Mouse (Mus musculus) midbrain, embryonic 12.5 days (tissue): ENCODE data around the gene Hecw2. TPM values are rescaled to one million over a fixed set of nuclear protein-coding genes. Genes with fewer than 3 reads are reported as not detected.

Source experiments
- ATAC-seq: fragments of 200-750 bp; cut with Nextera tagmentation; 2 replicates; pipeline ENCODE4 v1.8.0; 2017; ENCODE audit warnings: low read depth, moderate TSS enrichment, moderate library complexity; ENCODE audit not compliant: low FRiP score
- H3K27ac ChIP-seq: fragments of 300-500 bp; sonication (generic); replicated peaks from 2 replicates; pipeline ENCODE4 v1.5.1; 2016; ENCODE audit warnings: mild to moderate bottlenecking
- H3K27me3 ChIP-seq: fragments of 300-500 bp; sonication (generic); 2 replicates; pipeline ENCODE4 v1.6.1; 2016; ENCODE audit warnings: mild to moderate bottlenecking
- H3K36me3 ChIP-seq: fragments of 300-500 bp; sonication (generic); 2 replicates; pipeline ENCODE4 v1.6.1; 2016
- H3K4me1 ChIP-seq: fragments of 300-500 bp; sonication (generic); 2 replicates; pipeline ENCODE4 v1.6.1; 2016
- H3K4me2 ChIP-seq: fragments of 300-500 bp; sonication (generic); replicated peaks from 2 replicates; pipeline ENCODE4 v1.6.1; 2016; ENCODE audit warnings: mild to moderate bottlenecking, moderate library complexity
- H3K4me3 ChIP-seq: fragments of 300-500 bp; sonication (generic); 2 replicates; pipeline ENCODE4 v1.5.1; 2016; ENCODE audit warnings: mild to moderate bottlenecking
- H3K9ac ChIP-seq: fragments of 300-500 bp; sonication (generic); replicated peaks from 2 replicates; pipeline ENCODE4 v1.6.1; 2016; ENCODE audit warnings: mild to moderate bottlenecking, moderate library complexity
- H3K9me3 ChIP-seq: fragments of 300-500 bp; sonication (generic); 2 replicates; pipeline ENCODE4 v1.6.1; 2016; ENCODE audit warnings: mild to moderate bottlenecking
- WGBS: fragments of 180-500 bp; shearing (Covaris S2); methylation state at CpG from one replicate; pipeline ENCODE4 v1.1.7; 2016; 5-methylcytosine and 5-hydroxymethylcytosine counted together
- polyA plus RNA-seq: library from polyadenylated mRNA; unstranded; fragments of >200 nt; fragmentation: Nextera tagmentation; extraction: Ambion mirVana; gene quantifications from 2 replicates; pipeline ENCODE4 v1.2.1, GENCODE M21; 2016

Hecw2 gene
- 4.8 and 5.5 TPM in 2 replicates for polyA plus RNA-seq

DNA sequence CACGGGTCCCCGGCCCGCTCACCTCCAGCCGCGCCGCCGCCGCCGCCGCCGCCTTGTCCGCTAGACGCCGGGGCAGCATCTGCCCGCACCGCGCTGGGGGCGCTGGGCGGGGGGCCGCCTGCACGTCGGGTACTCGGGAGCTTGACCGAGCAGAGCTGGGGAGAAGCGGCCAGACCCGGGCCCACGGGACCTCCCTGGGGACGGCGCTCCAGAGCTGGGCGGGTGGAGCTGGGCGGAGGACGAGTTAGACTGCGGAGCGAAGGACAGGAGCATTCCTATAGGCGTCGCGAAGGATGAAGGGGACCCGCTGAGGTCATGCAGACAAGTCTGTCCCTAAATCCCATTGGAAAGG lies at the start of gene Hecw2:
Gene Hecw2 (minus strand): TSS at position 215 of the 352 bp plus-strand sequence.
- Histone ChIP-seq H3K4me3 (peak within 1 kb of the TSS; percentile 78), H3K27ac (peak within 1 kb of the TSS; percentile 90), H3K36me3 (no peaks in the 10 kb centered on the region), H3K27me3 (peaks cover 19% of the 10 kb centered on the region), H3K4me1 (no peaks in the 10 kb centered on the region), H3K9ac (peak within 1 kb of the TSS; percentile 80), H3K9me3 (no peaks in the 10 kb centered on the region), H3K4me2 (peak within 1 kb of the TSS; percentile 72)
- under 1% methylated on average over 38 of the region's 38 CpGs for WGBS
- ATAC-seq, result peak; percentile 86

DNA sequence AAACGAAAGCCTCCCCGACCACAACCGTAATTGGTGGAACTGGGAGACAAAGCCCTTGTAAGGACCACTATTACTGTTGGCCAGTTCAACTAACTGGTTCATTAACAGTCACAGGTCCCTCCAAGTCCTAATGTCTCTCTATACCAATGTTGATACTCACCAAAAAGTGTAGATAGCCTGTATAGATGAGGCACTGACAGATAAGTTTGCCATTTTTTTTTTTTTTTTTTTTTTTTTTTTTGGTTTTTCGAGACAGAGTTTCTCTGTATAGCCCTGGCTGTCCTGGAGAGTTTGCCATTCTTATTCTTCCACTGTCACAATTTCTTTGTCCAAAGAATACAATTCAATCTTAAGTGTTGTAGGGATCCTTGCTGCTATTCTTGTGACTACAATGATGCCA lies 47.8 kb upstream of the Hecw2 start:
- ATAC-seq, result no peak
- 93% methylated on average over 4 of the region's 4 CpGs for WGBS

DNA sequence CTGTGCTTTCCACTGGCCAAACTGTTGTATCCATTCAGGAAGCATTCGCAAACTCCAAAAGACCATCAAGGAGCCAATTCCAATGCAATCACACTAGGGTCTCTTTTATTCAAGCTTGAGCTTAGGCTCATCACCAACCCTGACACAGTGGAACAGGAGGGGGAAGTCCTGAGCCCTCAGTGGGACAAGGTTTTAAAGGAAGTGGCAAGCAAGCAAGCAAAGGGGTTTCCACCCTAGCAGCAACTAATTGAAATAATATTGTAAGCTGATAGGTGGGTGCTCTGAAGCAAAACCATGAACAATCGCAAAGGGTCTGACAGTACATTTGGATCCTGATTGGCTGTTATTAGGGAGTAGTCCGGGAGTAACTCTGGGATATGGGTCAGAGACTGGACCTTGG lies 25.3 kb upstream of the Hecw2 start:
- Histone ChIP-seq H3K9ac (no peak overlapping the region), H3K36me3 (no peaks in the 10 kb centered on the region), H3K4me3 (no peak overlapping the region), H3K9me3 (no peaks in the 10 kb centered on the region), H3K4me2 (no peak overlapping the region), H3K27me3 (no peaks in the 10 kb centered on the region), H3K4me1 (no peaks in the 10 kb centered on the region), H3K27ac (no peak overlapping the region)
- 94% methylated on average over 3 of the region's 3 CpGs for WGBS
- ATAC-seq, result no peak

More for the DNA sequence above, 47.8 kb upstream of the Hecw2 start:
- H3K27ac ChIP-seq, result no peak overlapping the region
- no peaks in the 10 kb centered on the region for H3K4me1 ChIP-seq
- no peak overlapping the region for H3K9ac ChIP-seq
- no peaks in the 10 kb centered on the region for H3K9me3 ChIP-seq
- H3K36me3 ChIP-seq, result no peaks in the 10 kb centered on the region
- no peak overlapping the region for H3K4me3 ChIP-seq
- H3K27me3 ChIP-seq, result no peaks in the 10 kb centered on the region
- no peak overlapping the region for H3K4me2 ChIP-seq

DNA sequence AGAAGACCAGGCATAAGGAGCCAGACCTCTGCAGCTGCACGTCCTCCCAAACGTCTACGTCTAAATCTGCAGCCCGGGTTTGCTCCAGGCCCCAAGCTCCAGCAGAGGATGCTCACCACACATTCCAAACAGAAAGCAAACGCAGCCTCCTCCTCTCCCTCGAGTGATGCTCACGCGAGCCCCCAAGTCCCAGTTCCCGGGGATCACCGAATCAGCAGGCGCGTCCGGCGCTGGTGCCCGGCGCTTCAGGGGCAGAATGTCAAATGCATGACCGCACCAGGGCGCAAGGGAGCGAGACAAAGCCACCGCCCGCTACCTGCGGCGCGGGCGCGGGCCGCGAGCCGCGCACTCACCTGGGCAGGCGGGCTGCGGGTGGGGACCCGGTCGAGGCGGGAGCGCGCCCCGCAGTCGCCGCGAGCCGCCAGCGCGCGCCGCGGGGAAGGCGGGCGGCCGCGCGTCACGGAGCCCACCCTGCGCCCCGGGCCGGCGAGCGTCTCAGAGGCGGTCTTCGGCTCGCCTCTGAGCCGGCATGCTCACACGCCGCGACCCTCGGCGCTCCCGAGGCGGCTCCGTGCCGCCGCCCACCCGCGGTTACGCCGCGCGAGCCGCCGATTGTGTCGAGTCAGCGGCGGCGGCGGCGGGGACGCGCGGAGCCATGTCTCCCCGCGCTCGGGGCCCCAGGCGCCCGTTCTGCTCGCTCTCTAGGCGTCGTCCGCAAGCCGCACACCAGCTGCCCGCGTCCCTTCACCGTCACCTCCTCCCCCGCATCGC lies 600 bp downstream of the Hecw2 start:
- Histone ChIP-seq H3K27me3 (peaks cover 19% of the 10 kb centered on the region), H3K9me3 (no peaks in the 10 kb centered on the region), H3K9ac (peak overlapping the region; percentile 80), H3K36me3 (no peaks in the 10 kb centered on the region), H3K4me1 (no peaks in the 10 kb centered on the region), H3K27ac (peak overlapping the region; percentile 90), H3K4me2 (peak overlapping the region; percentile 72), H3K4me3 (peak overlapping the region; percentile 78)
- under 1% methylated on average over 104 of the region's 104 CpGs for WGBS
- ATAC-seq, result peak; percentile 91

DNA sequence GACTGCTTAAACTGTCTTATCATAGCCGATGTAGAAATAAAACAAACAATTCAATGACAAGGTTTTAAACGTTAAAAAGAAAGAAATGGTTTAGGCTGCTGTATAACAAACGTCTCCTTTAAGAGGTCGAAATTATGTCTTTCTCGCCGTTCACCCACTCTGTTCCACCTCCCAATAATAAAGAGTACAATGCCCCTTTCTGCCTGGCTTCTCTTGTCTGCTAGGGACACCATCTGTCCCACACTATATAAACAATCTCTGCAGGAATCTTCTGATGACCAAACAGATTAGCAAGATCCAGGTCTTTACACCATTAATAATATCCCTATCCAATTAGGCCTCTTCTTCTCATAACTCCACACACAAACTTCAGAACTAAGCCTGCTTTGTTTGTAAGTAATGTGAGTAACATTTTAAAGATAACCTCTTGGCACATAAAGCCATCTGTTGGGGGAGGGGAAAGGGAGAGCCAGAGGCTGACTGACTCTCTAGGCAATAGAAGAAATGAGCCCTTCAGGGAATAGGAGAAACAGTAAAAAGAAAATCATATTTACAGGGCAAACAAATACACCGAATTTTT lies 1.7 kb downstream of the Hecw2 start:
- Histone ChIP-seq H3K27ac (no peak overlapping the region), H3K4me3 (no peak overlapping the region), H3K4me2 (peak overlapping the region; percentile 72), H3K9me3 (no peaks in the 10 kb centered on the region), H3K36me3 (no peaks in the 10 kb centered on the region), H3K27me3 (peaks cover 19% of the 10 kb centered on the region), H3K4me1 (no peaks in the 10 kb centered on the region), H3K9ac (no peak overlapping the region)
- no peak for ATAC-seq
- WGBS, result 31% methylated on average over 7 of the region's 7 CpGs

DNA sequence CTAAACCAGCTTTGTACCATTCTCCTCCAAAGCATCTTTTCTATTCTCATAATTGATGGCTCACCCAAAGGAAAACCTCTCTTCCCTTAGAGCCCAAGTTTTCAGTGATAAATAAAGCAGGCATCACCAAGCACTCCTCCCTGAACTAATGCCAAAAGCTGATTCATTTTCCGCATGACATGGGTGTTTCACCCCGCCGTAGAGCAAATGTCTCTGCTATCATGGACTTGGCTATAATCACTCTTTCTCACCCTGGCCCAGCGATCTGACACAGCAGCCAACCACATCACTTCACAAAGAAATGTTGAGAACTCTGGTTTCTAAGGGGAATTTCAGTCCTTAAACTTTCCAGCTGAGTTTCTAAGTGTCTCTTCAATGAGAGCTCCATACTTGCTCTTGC lies 7.4 kb downstream of the Hecw2 start:
- WGBS, result 88% methylated on average over 4 of the region's 4 CpGs
- Histone ChIP-seq H3K4me1 (no peaks in the 10 kb centered on the region), H3K4me2 (no peak overlapping the region), H3K27ac (no peak overlapping the region), H3K36me3 (no peaks in the 10 kb centered on the region), H3K4me3 (no peak overlapping the region), H3K9me3 (no peaks in the 10 kb centered on the region), H3K27me3 (0 out of 2 replicates have a peak, but pooled peaks cover 5% of the 10 kb centered on the region), H3K9ac (no peak overlapping the region)
- ATAC-seq, result no peak

DNA sequence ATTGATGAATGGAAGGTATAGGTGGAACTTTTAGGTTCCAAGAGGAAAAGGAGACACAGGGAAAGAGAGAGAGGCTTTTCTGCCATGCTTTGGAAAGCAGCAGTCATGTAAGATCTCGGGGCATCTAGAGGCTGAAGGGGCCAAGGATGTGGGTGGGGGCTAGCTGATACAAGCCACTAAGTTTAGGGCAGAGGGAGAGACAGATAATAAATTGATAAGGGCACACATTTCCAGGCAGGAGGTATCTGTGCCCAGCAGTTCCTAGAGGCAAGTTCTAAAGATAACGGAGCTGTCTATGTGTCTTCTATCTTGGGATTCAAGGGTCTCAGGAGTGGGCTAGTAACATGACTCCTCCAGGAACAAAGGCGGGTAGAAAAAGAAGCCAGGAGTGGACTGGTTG lies 8.6 kb downstream of the Hecw2 start:
- H3K36me3 ChIP-seq, result no peaks in the 10 kb centered on the region
- no peaks in the 10 kb centered on the region for H3K9me3 ChIP-seq
- H3K4me3 ChIP-seq, result no peak overlapping the region
- no peak overlapping the region for H3K4me2 ChIP-seq
- H3K27ac ChIP-seq, result no peak overlapping the region
- ATAC-seq, result no peak
- H3K27me3 ChIP-seq, result no peaks in the 10 kb centered on the region
- H3K9ac ChIP-seq, result no peak overlapping the region
- WGBS, result 55% methylated on average over 3 of the region's 3 CpGs
- H3K4me1 ChIP-seq, result no peaks in the 10 kb centered on the region

DNA sequence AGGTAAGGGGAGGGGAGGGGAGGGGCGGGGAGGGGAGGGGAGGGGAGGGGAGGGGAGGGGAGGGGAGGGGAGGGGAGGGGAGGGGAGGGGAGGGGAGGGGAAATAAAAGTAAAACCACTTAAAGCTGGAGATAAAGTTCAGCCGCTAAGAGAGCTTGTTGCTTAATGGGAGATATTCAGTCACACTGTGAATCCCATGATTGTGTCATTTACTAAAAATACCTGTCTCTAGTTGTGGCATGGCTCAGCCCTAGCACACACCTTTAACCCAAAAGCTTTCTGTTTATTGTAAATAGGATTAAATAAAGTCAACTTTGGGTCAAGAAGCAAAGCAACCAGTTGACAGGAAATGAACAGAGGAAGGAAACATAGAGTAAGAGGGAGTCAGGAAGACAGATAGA lies 14.3 kb downstream of the Hecw2 start:
- H3K27me3 ChIP-seq, result no peaks in the 10 kb centered on the region
- no peak overlapping the region for H3K9ac ChIP-seq
- WGBS, result 60% methylated on average over 1 of the region's 2 CpGs
- no peak overlapping the region for H3K4me3 ChIP-seq
- no peaks in the 10 kb centered on the region for H3K4me1 ChIP-seq
- no peaks in the 10 kb centered on the region for H3K36me3 ChIP-seq
- no peaks in the 10 kb centered on the region for H3K9me3 ChIP-seq
- no peak overlapping the region for H3K4me2 ChIP-seq
- H3K27ac ChIP-seq, result no peak overlapping the region
- ATAC-seq, result no peak

DNA sequence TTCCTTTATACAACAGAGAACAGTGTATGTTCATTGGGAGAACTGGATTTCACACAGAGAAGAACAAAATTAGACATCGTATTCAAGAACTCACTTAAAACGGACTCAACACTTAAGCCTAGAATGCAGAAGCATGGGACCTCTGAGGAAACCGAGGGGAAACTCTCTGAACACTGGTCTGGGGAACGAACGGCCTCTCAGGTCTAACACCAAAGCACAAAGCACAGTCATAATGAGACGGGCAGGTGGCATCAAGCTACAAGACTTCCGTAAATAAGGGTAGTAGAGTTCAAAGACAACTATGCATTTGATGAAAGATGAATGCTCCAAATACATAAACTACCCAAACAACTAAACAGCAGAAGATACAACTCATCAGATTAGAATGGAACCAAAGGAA lies 15.8 kb downstream of the Hecw2 start:
- H3K36me3 ChIP-seq, result no peaks in the 10 kb centered on the region
- H3K27ac ChIP-seq, result no peak overlapping the region
- no peaks in the 10 kb centered on the region for H3K27me3 ChIP-seq
- ATAC-seq, result no peak
- no peak overlapping the region for H3K4me2 ChIP-seq
- WGBS, result 93% methylated on average over 7 of the region's 7 CpGs
- no peak overlapping the region for H3K9ac ChIP-seq
- H3K4me3 ChIP-seq, result no peak overlapping the region
- no peaks in the 10 kb centered on the region for H3K9me3 ChIP-seq
- no peaks in the 10 kb centered on the region for H3K4me1 ChIP-seq

DNA sequence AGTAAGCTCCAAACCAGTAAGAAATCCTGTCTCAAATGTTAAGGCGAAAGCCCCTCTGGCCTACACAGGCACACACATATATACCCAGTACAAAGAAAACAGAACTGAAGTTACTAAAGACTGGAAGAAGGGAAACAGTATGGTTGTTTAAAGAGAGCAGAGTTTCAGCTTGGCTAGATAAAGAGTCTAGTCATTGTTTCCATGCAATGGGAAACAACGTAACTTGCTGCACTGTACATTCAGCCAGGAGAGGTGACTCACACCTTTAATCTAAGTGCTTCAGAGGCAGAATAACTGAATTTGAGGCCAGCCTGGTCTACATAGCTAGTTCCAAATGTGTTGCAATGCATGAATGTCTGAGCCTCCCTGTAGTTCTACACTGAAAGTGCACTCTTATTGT lies 18.4 kb downstream of the Hecw2 start:
- ATAC-seq, result no peak
- H3K27ac ChIP-seq, result no peak overlapping the region
- H3K27me3 ChIP-seq, result no peaks in the 10 kb centered on the region
- H3K4me2 ChIP-seq, result no peak overlapping the region
- WGBS, result 95% methylated on average over 2 of the region's 2 CpGs
- H3K9me3 ChIP-seq, result no peaks in the 10 kb centered on the region
- no peak overlapping the region for H3K4me3 ChIP-seq
- H3K4me1 ChIP-seq, result no peaks in the 10 kb centered on the region
- no peaks in the 10 kb centered on the region for H3K36me3 ChIP-seq
- no peak overlapping the region for H3K9ac ChIP-seq

DNA sequence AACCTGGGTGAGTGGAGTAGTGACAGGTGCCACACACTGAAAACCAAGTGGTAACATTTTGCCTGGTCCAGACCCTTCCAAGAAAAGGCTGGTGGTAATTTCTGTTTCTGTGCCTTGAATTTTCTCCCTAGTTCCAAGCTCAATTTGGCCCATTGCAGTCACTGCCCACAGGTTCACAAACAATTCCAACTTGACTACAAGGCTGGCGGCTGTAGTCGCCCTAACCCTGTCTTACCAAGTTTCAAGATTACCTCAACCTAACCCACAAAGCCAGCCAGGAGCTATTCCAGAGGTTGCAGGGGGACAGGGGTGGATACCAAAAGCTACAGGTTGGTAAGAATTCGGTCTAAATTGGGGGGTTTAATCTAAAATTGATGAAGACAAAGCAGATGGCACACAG lies 27.0 kb downstream of the Hecw2 start:
- ATAC-seq, result no peak
- H3K9ac ChIP-seq, result no peak overlapping the region
- no peaks in the 10 kb centered on the region for H3K4me1 ChIP-seq
- no peaks in the 10 kb centered on the region for H3K27me3 ChIP-seq
- no peak overlapping the region for H3K27ac ChIP-seq
- H3K36me3 ChIP-seq, result no peaks in the 10 kb centered on the region
- 91% methylated on average over 3 of the region's 3 CpGs for WGBS
- no peak overlapping the region for H3K4me2 ChIP-seq
- H3K4me3 ChIP-seq, result no peak overlapping the region
- H3K9me3 ChIP-seq, result no peaks in the 10 kb centered on the region

DNA sequence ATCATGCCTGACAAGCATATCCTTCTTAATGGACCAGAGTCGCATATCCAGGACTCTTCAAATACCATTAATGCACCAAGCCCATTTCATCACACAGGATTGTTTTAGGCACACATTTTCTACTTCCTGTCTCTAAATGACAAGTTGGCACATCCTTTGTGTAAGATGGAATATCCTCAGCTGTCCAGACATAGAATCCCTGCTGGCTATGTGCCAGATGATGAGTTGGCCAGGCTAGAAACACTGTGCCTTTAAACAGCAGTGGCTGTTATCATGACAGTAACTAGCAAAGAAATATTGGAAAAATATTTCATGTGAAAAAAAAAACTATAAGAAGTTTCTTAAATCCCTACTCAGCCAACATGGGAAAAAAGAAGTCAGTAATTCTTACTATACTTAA lies 35.4 kb downstream of the Hecw2 start:
- Histone ChIP-seq H3K4me2 (no peak overlapping the region), H3K27me3 (no peaks in the 10 kb centered on the region), H3K27ac (no peak overlapping the region), H3K4me1 (no peaks in the 10 kb centered on the region), H3K9ac (no peak overlapping the region), H3K9me3 (no peaks in the 10 kb centered on the region), H3K4me3 (no peak overlapping the region), H3K36me3 (no peaks in the 10 kb centered on the region)
- no peak for ATAC-seq
- 81% methylated on average over 1 of the region's 1 CpGs for WGBS
